Mouse (Mus musculus): Measurements from ENCODE around the gene Rufy2.
A peak's percentile ranks its signal among the peaks of the same experiment; 100 is the strongest.

Gene Rufy2

GRCm38 (mm10) chr10:63014168-63014567 is 34.1 kb downstream of the Rufy2 start:
- peak; percentile 18 for DNase-seq (ENCODE audit: low read depth, low spot score)

GRCm38 (mm10) chr10:63019304-63019703 is 39.3 kb downstream of the Rufy2 start:
- no peak for DNase-seq (ENCODE audit: low read depth, low spot score)

- no peak for DNase-seq (ENCODE audit: low read depth, low spot score)
Observed at GRCm38 (mm10) chr10:63021702-63022101, 41.7 kb downstream of the Rufy2 start.

DNA sequence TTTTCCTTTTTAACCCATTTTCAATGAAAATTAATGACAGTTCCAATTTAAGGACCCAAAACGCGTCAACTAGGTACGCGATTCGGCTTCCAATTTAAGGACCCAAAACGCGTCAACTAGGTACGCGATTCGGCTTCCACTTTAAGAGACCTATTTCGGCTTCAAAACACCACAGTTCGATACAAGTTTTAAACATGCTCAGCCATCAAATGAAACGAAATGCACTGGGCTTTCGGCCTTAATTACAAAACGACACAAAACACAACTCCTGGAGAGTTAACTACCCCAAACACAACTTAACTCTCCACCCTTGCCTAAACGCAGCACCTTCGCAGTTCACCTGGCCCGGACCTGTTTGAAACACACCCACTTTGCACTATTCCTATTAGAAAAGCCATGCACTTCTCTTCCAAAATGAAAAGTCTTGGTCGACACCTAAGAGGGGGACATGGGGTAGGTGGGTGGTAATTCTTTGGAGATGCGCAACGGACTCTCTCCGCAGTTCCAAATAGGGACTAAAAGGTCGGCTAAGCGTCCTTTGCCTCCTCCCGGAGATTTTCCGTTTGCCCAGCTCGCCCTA is 42.6 kb downstream of the Rufy2 start:
- peak; percentile 17 for DNase-seq (ENCODE audit: low read depth, low spot score)

- peak; percentile 65 for DNase-seq (ENCODE audit: low read depth, low spot score)
Observed at GRCm38 (mm10) chr10:63023121-63023748, 43.2 kb downstream of the Rufy2 start.

DNA sequence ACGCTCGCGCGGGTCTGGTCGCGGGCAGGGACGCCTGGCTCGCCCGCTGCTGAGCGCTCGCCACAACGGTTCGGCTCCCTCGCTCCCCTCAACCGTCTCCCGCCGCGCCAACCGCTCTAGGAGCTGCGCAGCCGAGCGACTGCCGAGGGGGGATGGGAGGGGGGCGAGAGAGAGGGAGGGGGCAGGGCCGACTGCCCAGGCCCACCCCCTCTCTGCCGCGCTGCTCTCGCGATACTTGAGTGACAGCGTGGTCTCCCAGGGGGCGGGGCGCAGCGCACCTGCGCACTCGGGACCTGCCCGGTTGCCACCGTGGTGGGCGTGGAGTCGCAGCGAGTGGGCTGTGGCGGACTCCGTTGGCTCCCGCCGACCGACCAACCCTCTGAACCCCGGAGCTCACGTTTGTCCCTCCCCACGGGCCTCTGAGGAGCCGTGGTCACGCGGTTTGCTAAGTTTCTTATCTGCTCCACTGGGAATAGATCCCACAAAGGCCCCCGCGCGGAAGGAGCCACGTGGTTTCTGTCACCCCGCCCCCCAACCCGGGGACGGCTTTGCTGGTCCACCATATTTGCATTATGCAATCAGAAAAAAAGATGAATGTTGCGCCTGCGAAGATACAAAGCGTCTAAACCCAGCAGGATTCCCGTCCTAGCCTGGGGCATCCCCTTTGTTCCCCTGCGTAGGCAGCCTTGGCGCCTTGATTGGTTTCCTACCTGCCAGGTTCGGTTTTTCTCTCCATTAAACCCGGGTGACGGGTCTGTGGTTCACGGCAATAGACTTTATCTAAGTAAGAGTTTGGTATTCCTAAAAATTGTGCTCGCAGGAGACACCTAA is 43.9 kb downstream of the Rufy2 start, which contains the start of the genes Hnrnph3 and Pbld2:
Gene Hnrnph3 (minus strand): TSS at position 469 of the 831 bp plus-strand sequence.
Gene Pbld2 (plus strand): TSS at position 567 of the 831 bp plus-strand sequence.
- peak; percentile 99 for DNase-seq (ENCODE audit: low read depth, low spot score)

DNA sequence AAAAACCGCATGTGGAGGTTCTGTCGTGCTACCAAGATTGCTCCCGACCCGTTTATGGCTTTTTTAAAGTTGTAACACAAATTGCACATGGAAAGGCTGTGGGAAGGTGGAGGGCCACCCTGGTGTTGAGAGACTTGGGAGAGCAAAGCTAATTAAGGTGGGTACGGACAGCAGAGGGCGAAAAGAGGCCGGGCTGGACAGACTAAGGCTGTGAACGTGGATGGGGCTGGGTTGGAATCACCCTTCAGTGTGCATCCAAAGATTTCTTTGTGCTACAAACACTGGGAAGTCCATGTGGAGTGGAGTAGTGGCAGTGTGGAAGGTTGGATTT is 44.5 kb downstream of the Rufy2 start:
- peak; percentile 45 for DNase-seq (ENCODE audit: low read depth, low spot score)

DNA sequence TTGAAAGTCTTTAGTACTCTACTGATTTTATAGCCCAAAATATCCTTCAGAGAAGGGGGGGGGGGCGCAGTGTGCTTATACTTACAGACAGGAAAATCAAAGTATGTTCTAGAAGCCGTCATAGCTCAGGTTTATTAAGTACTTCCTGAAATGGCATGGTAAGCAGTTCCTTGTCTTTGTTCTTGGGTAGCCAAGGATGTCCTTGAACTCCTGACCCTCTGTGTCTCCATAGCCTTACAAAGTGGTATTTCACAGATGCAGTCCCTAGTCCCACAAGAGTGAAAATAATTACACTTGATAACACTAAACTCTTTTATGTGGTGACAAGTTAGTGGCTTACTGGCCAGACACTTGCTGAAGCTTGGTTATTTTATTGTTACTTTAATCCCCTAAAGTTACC is 45.0 kb downstream of the Rufy2 start:
- peak; percentile 29 for DNase-seq (ENCODE audit: low read depth, low spot score)

DNA sequence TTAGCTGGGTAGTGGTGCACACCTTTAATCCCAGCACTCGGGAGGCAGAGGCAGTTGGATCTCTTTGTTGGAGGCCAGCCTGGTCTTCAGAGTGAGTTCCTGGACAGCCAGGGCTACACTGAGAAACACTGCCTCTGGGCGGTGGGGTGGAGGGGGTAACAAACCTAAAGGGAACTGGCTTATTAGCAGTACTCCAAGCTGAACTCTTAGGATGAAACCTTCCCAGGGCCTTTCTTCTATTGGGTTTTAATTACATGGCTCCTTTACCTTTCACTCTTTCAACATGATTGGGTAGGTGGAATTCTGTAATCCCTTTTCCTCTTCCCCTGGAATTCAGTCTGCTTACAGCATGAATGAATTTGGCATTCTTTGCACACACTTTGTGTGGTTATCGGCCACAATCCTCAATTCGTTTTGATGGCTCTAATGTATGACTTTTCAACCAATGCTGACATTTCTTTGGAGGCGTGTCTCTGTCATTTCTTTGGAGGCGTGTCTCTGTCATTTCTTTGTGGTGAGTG is 45.5 kb downstream of the Rufy2 start:
- DNase-seq (ENCODE audit: low read depth, low spot score), result no peak

GRCm38 (mm10) chr10:63026156-63026794 is 46.3 kb downstream of the Rufy2 start:
- no peak for DNase-seq (ENCODE audit: low read depth, low spot score)

DNA sequence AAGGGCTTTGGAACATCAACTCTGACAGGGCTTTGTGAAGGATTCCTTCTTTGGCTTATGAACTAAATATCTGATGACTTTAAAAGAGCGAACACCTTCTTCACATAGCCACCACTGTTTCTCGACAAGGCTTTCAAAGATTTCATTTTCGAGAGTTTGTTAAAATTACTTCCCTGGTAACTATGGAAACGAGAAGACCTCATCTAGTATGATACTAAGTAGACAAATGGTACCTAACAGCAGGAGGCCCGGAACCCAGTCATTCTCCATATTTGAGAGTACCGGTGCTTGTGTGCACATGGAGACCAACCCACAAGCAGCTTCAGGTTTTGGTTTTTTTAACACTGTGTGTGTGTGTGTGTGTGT is 46.8 kb downstream of the Rufy2 start:
- DNase-seq (ENCODE audit: low read depth, low spot score), result no peak

GRCm38 (mm10) chr10:63027376-63028161 is 47.5 kb downstream of the Rufy2 start:
- no peak for DNase-seq (ENCODE audit: low read depth, low spot score)

DNA sequence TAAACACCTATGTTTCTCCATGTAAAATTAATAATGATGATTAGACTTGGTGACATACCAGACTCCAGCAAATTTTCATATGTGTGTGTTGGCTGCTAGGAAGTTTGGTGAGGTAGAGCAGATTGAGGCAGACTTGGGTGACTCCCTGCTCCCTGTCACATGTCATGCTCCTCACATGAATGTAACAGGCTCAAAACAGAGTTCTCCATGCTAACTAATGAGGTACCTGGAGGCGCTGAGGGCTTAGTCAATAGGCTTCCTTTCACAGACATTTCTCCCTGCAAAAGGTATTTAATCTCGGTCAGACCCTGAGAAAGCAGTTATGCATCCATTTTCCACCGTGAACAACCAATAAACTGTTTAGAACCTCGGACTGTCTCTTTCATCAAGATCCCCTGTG is 48.4 kb downstream of the Rufy2 start:
- no peak for DNase-seq (ENCODE audit: low read depth, low spot score)

GRCm38 (mm10) chr10:63032267-63032666 is 52.2 kb downstream of the Rufy2 start:
- DNase-seq (ENCODE audit: low read depth, low spot score), result no peak

DNA sequence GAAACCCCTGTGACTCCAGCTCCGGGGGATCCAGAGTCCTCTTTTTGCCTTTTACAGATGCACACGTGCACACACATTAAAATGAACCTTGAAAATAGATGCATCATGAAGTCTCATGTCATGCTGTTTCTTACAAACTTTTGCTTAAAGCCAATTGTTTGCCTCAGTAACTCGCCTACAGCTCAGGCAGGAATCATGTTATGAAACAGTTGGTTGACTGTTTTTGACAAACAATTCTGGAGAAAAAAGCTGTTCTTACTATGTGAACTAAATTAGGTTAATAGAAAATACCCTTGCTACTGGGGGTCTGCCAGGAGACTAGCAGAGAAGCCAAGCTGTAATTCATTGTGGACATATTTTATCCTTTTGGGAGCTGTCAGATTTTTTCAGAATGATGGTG is 52.9 kb downstream of the Rufy2 start:
- DNase-seq (ENCODE audit: low read depth, low spot score), result no peak

- DNase-seq (ENCODE audit: low read depth, low spot score), result no peak
Observed at GRCm38 (mm10) chr10:63038571-63039320, 58.7 kb downstream of the Rufy2 start.

- no peak for DNase-seq (ENCODE audit: low read depth, low spot score)
Observed at GRCm38 (mm10) chr10:63039867-63040628, 60.0 kb downstream of the Rufy2 start.

- DNase-seq (ENCODE audit: low read depth, low spot score), result no peak
Observed at GRCm38 (mm10) chr10:63043154-63043553, 63.1 kb downstream of the Rufy2 start.

DNA sequence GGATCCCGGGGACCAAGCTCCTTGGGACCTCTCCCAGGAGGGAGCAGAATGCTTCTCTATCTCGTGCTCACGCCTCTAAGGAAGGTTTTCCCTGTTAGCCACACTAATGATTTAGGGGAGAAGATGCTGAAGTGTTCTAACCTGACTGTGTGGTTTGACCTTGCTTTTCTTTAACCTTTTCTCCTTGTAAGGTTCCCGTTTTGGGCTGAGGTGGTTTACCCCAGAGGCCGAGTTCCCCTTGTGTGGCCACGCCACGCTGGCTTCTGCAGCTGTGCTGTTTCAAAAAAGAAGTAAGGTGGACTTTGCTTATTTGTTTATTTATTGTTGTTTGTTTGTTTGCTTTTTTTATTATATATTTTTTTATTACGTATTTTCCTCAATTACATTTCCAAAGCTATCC is 67.7 kb downstream of the Rufy2 start:
- DNase-seq (ENCODE audit: low read depth, low spot score), result no peak

DNA sequence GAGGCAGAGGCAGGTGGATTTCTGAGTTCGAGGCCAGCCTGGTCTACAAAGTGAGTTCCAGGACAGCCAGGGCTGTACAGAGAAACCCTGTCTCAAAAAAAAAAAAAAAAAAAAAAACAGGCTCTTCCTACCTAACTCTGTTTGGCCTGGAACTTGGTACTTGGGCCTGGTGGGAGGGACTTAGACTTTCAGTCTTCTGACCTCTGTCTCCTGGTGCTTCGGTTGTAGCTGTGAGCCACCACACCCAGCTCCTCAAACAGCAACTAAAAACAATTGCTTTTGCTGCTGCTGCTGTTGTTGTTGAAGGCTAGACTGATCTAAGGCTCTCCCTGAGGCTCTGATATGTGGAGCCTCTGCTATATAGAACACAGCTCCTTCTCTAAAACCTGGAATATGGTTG is 69.1 kb downstream of the Rufy2 start:
- peak; percentile 68 for DNase-seq (ENCODE audit: low read depth, low spot score)

Data from ZHBTc4 (cell line).